Mouse (Mus musculus) testis, adult 10 weeks (tissue): ENCODE measurements around the gene Ubap1l. TPM values are rescaled to one million over a fixed set of nuclear protein-coding genes. Genes with fewer than 3 reads are reported as not detected.

Experiments used
- polyA plus RNA-seq: library from polyadenylated mRNA; stranded (reverse); fragments of 350-450 nt; fragmentation: Illumina TruSeq; extraction: RNeasy Lipid Tissue Mini Kit (QIAGEN cat#74804); gene quantifications from one replicate; pipeline ENCODE4 v1.2.3, GENCODE M21; 2014; ENCODE audit warnings: low read depth, low replicate concordance

Ubap1l gene
- polyA plus RNA-seq: not detected

GRCm38 (mm10) chr9:65360641-65361448 lies at the start of gene Ubap1l:
Gene Ubap1l, plus strand, starts transcription at chr9:65361041.

GRCm38 (mm10) chr9:65345854-65346475 lies 14.9 kb upstream of the Ubap1l start, which contains the start of gene Pdcd7:
Gene Pdcd7, plus strand, starts transcription at chr9:65346104.

GRCm38 (mm10) chr9:65391613-65391964 lies 30.7 kb downstream of the Ubap1l start, which contains the start of gene Kbtbd13:
Gene Kbtbd13, minus strand, starts transcription at chr9:65391652.

GRCm38 (mm10) chr9:65398279-65398678 lies 37.4 kb downstream of the Ubap1l start, which contains the start of gene Rasl12:
Gene Rasl12, plus strand, starts transcription at chr9:65398506.

GRCm38 (mm10) chr9:65422760-65423501 lies 62.1 kb downstream of the Ubap1l start, which contains the start of gene Slc51b:
Gene Slc51b, minus strand, starts transcription at chr9:65422955.

Other genes starting within 250 kb of the Ubap1l start
- gene Igdcc3, start 219.9 kb upstream of the Ubap1l start, polyA plus RNA-seq: not detected
- 1.7 TPM for gene Parp16, start 165.7 kb upstream of the Ubap1l start, polyA plus RNA-seq
- 0.13 TPM for gene Cilp, start 95.9 kb upstream of the Ubap1l start, polyA plus RNA-seq
- 224 TPM for gene Clpx, start 66.8 kb upstream of the Ubap1l start, polyA plus RNA-seq
- gene Pdcd7, start 14.9 kb upstream of the Ubap1l start, polyA plus RNA-seq: 19.4 TPM
- 0.21 TPM for gene Kbtbd13, start 30.6 kb downstream of the Ubap1l start, polyA plus RNA-seq
- 3.0 TPM for gene Rasl12, start 37.5 kb downstream of the Ubap1l start, polyA plus RNA-seq
- gene Slc51b, start 61.9 kb downstream of the Ubap1l start, polyA plus RNA-seq: 0.34 TPM
- 8.8 TPM for gene Mtfmt, start 74.7 kb downstream of the Ubap1l start, polyA plus RNA-seq
- 38.5 TPM for gene Spg21, start 99.9 kb downstream of the Ubap1l start, polyA plus RNA-seq
- not detected for gene Ankdd1a, start 159.2 kb downstream of the Ubap1l start, polyA plus RNA-seq
- 17.9 TPM for gene Plekho2, start 219.0 kb downstream of the Ubap1l start, polyA plus RNA-seq
- 0.28 TPM for gene Pif1, start 226.1 kb downstream of the Ubap1l start, polyA plus RNA-seq